Mouse (Mus musculus) C2C12 (cell line): ENCODE measurements around the gene Mcub. TPM values are rescaled to one million over a fixed set of nuclear protein-coding genes. Genes with fewer than 3 reads are reported as not detected.

ENCODE experiments used
- H3K27me3 ChIP-seq: one replicate; pipeline ENCODE4 v1.6.1; 2011; ENCODE audit not compliant: control insufficient read depth, insufficient read depth, insufficient read length
- H3K36me3 ChIP-seq: one replicate; pipeline ENCODE4 v1.6.1; 2011; ENCODE audit not compliant: control insufficient read depth, insufficient read depth
- H3K4me3 ChIP-seq: one replicate; pipeline ENCODE4 v1.5.1; 2011; ENCODE audit warnings: mild to moderate bottlenecking, control low read depth; ENCODE audit not compliant: poor library complexity, insufficient read depth, severe bottlenecking
- H3K79me2 ChIP-seq: one replicate; pipeline ENCODE4 v1.6.1; 2011; ENCODE audit not compliant: control insufficient read depth, insufficient read depth
- H3K79me3 ChIP-seq: one replicate; pipeline ENCODE4 v1.6.1; 2011; ENCODE audit warnings: low read depth, control low read depth
- H3ac ChIP-seq: one replicate; pipeline ENCODE3; 2011; ENCODE audit warnings: low read depth; ENCODE audit not compliant: control insufficient read depth, insufficient read length
- CEBPB ChIP-seq: IDR thresholded peaks from one replicate; pipeline ENCODE4 v1.6.1; 2011; ENCODE audit warnings: low read depth, mild to moderate bottlenecking, control low read depth, moderate library complexity
- CTCF ChIP-seq: IDR thresholded peaks from one replicate; pipeline ENCODE4 v1.5.1; 2011; ENCODE audit not compliant: control insufficient read depth, insufficient read depth, insufficient read length
- FOSL1 ChIP-seq: IDR thresholded peaks from one replicate; pipeline ENCODE4 v1.8.0; 2011; ENCODE audit warnings: mild to moderate bottlenecking, low read length; ENCODE audit not compliant: poor library complexity, insufficient read depth, severe bottlenecking
- MAX ChIP-seq: IDR thresholded peaks from one replicate; pipeline ENCODE4 v1.6.1; 2011; ENCODE audit warnings: mild to moderate bottlenecking, control low read depth
- MYOD1 ChIP-seq: IDR thresholded peaks from one replicate; pipeline ENCODE4 v1.6.1; 2011; ENCODE audit warnings: low read depth; ENCODE audit not compliant: control insufficient read depth, insufficient read length
- MYOG ChIP-seq: IDR thresholded peaks from one replicate; pipeline ENCODE4 v1.6.1; 2011; ENCODE audit not compliant: control insufficient read depth, insufficient read length; ENCODE audit errors: extremely low read depth
- USF1 ChIP-seq: IDR thresholded peaks from one replicate; pipeline ENCODE4 v1.6.1; 2011; ENCODE audit warnings: low read depth, mild to moderate bottlenecking, control low read depth, moderate library complexity
- polyA plus RNA-seq: library from polyadenylated mRNA; unstranded; fragments of >200 nt; fragmentation: generic; extraction: Trizol; gene quantifications from one replicate; pipeline ENCODE4 v1.2.1, GENCODE M21; 2012; ENCODE audit warnings: missing spikeins

Gene Mcub
- polyA plus RNA-seq, 1 experiment = 11.0 TPM

DNA sequence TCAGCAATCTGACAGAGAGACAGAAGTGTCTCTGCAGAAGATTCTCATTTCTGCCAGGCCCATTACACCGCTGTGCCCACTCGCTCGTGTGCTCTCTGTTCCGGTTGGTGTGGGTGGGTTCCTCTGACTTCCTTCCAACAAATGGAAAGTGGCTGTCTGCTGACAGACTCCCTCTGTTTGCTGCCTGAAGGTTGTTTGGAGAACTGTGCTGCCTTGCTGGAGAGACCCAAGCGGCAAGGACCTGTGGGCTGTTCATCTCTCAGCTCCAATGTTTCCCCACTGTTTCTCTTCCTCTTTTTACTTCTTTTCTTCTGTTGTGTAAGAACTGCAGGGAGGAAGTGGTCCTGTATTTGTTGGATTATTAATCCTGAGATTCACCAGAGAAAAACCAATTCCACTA, 21.6 kb downstream of the Mcub start:
- Histone ChIP-seq H3K79me3 (peaks cover 1% of the 10 kb centered on the region), H3ac (no peak overlapping the region), H3K4me3 (no peak overlapping the region), H3K27me3 (no peaks in the 10 kb centered on the region), H3K36me3 (no peaks in the 10 kb centered on the region), H3K79me2 (no peaks in the 10 kb centered on the region)
- TF ChIP-seq MYOD1 (no peak), CTCF (no peak), USF1 (no peak), MAX (no peak), MYOG (no peak), CEBPB (no peak), FOSL1 (no peak)

DNA sequence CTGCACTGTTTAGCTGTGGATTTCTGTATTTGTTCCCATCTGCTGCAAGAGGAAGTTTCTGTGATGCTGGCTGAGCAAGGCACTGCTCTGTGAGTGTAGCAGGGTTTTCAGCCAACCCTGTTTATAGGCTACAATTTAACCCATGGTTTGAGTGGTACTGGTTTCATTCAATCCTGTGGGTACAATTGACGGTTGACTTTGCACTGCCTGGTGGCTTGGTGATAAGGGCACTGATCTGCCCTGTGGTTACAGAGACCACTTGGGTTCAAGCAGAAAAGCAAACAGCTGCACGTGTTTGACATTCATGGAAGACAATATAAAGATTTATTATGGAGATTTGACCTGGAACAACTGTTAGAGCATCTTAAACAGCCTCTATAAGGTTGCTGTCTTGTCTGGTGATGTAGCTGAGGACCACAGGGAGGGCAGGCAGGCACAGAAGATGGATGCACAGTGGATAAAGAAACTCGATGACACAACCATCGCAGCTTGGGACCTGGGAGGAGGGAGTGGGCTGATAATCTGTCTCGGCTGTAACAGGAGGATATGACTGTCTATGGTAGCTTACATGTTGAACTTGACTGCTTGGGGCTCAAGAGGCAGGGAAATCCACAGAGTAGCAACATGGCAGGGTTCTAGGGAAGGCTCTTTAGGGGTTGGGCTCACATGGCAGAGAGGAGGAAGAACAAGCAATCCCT, 23.6 kb downstream of the Mcub start:
- Histone ChIP-seq H3K4me3 (no peak overlapping the region), H3K27me3 (no peaks in the 10 kb centered on the region), H3K36me3 (no peaks in the 10 kb centered on the region), H3K79me3 (no peaks in the 10 kb centered on the region), H3K79me2 (no peaks in the 10 kb centered on the region), H3ac (no peak overlapping the region)
- TF ChIP-seq CEBPB (no peak), FOSL1 (no peak), MAX (no peak)

DNA sequence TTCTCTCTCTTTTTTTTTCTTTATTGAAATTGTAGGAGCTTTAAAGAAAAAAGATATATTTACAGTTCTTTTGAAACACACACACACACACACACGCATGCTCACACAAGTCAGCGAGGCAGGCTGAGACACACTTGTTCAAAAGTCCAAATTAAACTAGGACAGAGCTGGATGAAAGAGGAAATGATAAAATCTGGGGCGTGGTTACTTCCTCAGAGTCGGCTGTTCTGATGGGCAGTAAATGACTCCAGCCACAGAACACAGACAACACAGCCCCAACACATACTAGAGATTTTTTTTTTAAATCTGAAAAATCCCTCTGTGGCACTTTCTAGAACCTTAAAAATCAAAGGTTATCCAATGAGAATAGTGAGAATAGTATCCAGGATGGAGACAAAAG, 26.2 kb downstream of the Mcub start:
- Histone ChIP-seq H3K36me3 (no peaks in the 10 kb centered on the region), H3K79me2 (no peaks in the 10 kb centered on the region), H3K27me3 (no peaks in the 10 kb centered on the region), H3ac (no peak overlapping the region), H3K79me3 (no peaks in the 10 kb centered on the region), H3K4me3 (no peak overlapping the region)
- TF ChIP-seq MYOD1 (no peak), FOSL1 (no peak), MAX (no peak), CEBPB (no peak), USF1 (no peak), MYOG (no peak), CTCF (no peak)

DNA sequence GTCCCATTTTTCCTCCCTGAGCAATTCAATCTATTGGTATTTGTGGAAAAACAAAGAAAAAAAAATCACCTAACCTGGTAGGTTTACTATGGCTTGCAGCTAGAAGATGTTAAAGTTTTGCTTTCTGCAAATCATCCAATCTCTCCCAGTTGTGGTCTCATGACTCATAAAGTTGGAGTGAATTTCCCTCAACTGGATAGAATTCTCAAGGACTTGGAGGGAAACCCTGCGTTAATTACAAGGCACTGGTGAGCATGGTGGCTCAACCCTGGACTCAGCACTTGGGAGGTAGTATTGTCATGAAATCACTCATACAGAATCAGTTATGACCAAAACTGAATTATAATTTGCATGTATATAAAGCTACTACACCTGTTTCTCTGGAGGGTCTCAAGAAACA, 28.7 kb downstream of the Mcub start:
- TF ChIP-seq USF1 (no peak), MYOD1 (no peak), MAX (no peak), FOSL1 (no peak), CTCF (no peak), MYOG (no peak), CEBPB (no peak)
- H3K4me3 ChIP-seq = no peak overlapping the region
- H3K79me2 ChIP-seq = no peaks in the 10 kb centered on the region
- no peaks in the 10 kb centered on the region for H3K79me3 ChIP-seq
- no peaks in the 10 kb centered on the region for H3K36me3 ChIP-seq
- no peaks in the 10 kb centered on the region for H3K27me3 ChIP-seq
- no peak overlapping the region for H3ac ChIP-seq

DNA sequence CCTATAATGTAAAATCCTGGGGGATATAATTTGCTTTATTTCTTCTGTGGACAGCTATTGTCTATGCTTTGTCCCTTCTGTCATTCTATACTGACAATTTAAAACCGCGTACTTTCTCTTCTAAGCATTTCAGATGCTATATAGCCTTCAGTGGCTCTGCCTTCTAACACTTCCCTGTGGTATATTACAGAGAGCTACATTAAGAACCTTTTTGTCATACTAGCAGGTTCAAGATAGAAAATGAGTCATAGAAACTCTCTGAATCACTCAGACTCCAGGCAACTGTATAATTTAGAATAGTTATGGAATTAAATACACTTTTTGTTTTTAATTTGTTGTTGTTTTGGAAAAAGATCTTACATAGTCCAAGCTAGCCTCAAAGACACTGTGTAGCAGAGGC, 29.2 kb downstream of the Mcub start:
- Histone ChIP-seq H3ac (no peak overlapping the region), H3K79me2 (no peaks in the 10 kb centered on the region), H3K4me3 (no peak overlapping the region), H3K79me3 (no peaks in the 10 kb centered on the region), H3K27me3 (no peaks in the 10 kb centered on the region), H3K36me3 (no peaks in the 10 kb centered on the region)
- TF ChIP-seq MYOG = no peak
- no peak for TF ChIP-seq MAX
- TF ChIP-seq USF1 = no peak
- TF ChIP-seq CEBPB = no peak
- TF ChIP-seq FOSL1 = no peak
- TF ChIP-seq CTCF = no peak
- TF ChIP-seq MYOD1 = no peak

DNA sequence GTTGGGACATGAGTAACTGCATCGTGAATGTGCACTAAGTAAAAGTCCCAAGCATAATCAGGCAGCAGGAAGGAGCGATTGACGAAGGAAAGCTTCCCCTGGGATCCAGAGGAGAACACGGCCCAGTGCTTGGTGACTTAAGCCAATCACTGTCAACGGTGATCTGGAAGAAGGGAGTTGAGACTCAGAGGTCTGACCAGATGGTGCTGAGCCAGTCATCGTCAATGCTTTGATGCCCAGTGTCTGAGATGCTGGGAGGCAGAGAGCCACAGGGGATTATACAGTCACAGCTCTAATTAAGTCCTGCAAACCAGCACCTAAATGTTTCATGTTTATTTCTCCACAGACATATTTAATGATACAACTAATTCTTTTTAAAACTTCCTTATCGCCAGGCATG, 30.9 kb downstream of the Mcub start:
- H3K79me2 ChIP-seq = no peaks in the 10 kb centered on the region
- H3ac ChIP-seq = no peak overlapping the region
- no peaks in the 10 kb centered on the region for H3K79me3 ChIP-seq
- no peaks in the 10 kb centered on the region for H3K36me3 ChIP-seq
- H3K4me3 ChIP-seq = no peak overlapping the region
- H3K27me3 ChIP-seq = no peaks in the 10 kb centered on the region
- TF ChIP-seq FOSL1 (no peak), CTCF (no peak), MYOD1 (no peak)
